Mouse (Mus musculus) ovary, adult 10 weeks (tissue): ENCODE results near the gene Gm20916. TPM values are rescaled to one million over a fixed set of nuclear protein-coding genes. Genes with fewer than 3 reads are reported as not detected.

Experiments
- polyA plus RNA-seq: library from polyadenylated mRNA; stranded (reverse); fragments of 350-450 nt; fragmentation: Illumina TruSeq; extraction: RNeasy Lipid Tissue Mini Kit (QIAGEN cat#74804); gene quantifications from one replicate; pipeline ENCODE4 v1.2.3, GENCODE M21; 2014

The Gm20916 gene
- not detected for polyA plus RNA-seq

GRCm38 (mm10) chrY:79319265-79319664 lies at the start of gene Gm20916:
Gene Gm20916 (plus strand): TSS chrY:79319565.

Other genes starting within 250 kb of the Gm20916 start
- not detected for gene Gm20917, start 168.4 kb upstream of the Gm20916 start, polyA plus RNA-seq